Mouse (Mus musculus) stomach, postnatal 0 days (tissue): Measurements from ENCODE around the gene Ston2. TPM values are rescaled to one million over a fixed set of nuclear protein-coding genes. Genes with fewer than 3 reads are reported as not detected.

Source experiments
- ATAC-seq: fragments of 200-750 bp; cut with Nextera tagmentation; 2 replicates; pipeline ENCODE4 v1.8.0; 2017; ENCODE audit not compliant: low FRiP score, low TSS enrichment
- DNase-seq: peaks from one replicate; pipeline ENCODE4 v3.0.0-alpha.2; 2016; ENCODE audit warnings: low spot score
- H3K27ac ChIP-seq: fragments of 300-500 bp; sonication (generic); replicated peaks from 2 replicates; pipeline ENCODE4 v1.5.1; 2014; ENCODE audit warnings: mild to moderate bottlenecking, control low read depth
- H3K27me3 ChIP-seq: fragments of 300-500 bp; sonication (generic); 2 replicates; pipeline ENCODE4 v1.6.1; 2014; ENCODE audit warnings: low read length; ENCODE audit not compliant: control insufficient read depth, insufficient read depth
- H3K36me3 ChIP-seq: fragments of 300-500 bp; sonication (generic); 2 replicates; pipeline ENCODE4 v1.6.1; 2014; ENCODE audit warnings: low read length, mixed read lengths; ENCODE audit not compliant: control insufficient read depth, insufficient read depth
- H3K4me1 ChIP-seq: fragments of 300-500 bp; sonication (generic); replicated peaks from 2 replicates; pipeline ENCODE4 v1.6.1; 2014; ENCODE audit warnings: antibody characterized with exemption; ENCODE audit not compliant: control insufficient read depth, insufficient read depth
- H3K4me2 ChIP-seq: fragments of 300-500 bp; sonication (generic); replicated peaks from 2 replicates; pipeline ENCODE4 v1.6.1; 2014; ENCODE audit warnings: low read depth, mild to moderate bottlenecking, control low read depth, moderate library complexity
- H3K4me3 ChIP-seq: fragments of 300-500 bp; sonication (generic); 2 replicates; pipeline ENCODE4 v1.5.1; 2014; ENCODE audit warnings: low read depth, low read length, control low read depth
- H3K9ac ChIP-seq: fragments of 300-500 bp; sonication (generic); 2 replicates; pipeline ENCODE4 v1.6.1; 2014; ENCODE audit warnings: mild to moderate bottlenecking, low read length, control low read depth, mixed read lengths
- H3K9me3 ChIP-seq: fragments of 300-500 bp; sonication (generic); 2 replicates; pipeline ENCODE4 v1.6.1; 2016; ENCODE audit warnings: low read length; ENCODE audit not compliant: control insufficient read depth
- CTCF ChIP-seq: IDR thresholded peaks from 2 replicates; pipeline ENCODE4 v1.5.1; 2016; ENCODE audit warnings: antibody characterized with exemption, low read depth, mild to moderate bottlenecking, moderate library complexity
- EP300 ChIP-seq: optimal IDR thresholded peaks from 2 replicates; pipeline ENCODE3; 2016; ENCODE audit warnings: antibody characterized with exemption
- WGBS: fragments of 180-500 bp; shearing (Covaris S2); extraction: QIAGEN DNeasy Blood & Tissue Kit; methylation state at CpG from one replicate; pipeline ENCODE4 v1.1.7; 2014; 5-methylcytosine and 5-hydroxymethylcytosine counted together
- polyA plus RNA-seq: library from polyadenylated mRNA; unstranded; fragments of >200 nt; fragmentation: Nextera tagmentation; extraction: Ambion mirVana; gene quantifications from 2 replicates; pipeline ENCODE4 v1.2.1, GENCODE M21; 2015

The Ston2 gene
- polyA plus RNA-seq, 1 experiment from 2014 or later: 5.5 TPM

DNA sequence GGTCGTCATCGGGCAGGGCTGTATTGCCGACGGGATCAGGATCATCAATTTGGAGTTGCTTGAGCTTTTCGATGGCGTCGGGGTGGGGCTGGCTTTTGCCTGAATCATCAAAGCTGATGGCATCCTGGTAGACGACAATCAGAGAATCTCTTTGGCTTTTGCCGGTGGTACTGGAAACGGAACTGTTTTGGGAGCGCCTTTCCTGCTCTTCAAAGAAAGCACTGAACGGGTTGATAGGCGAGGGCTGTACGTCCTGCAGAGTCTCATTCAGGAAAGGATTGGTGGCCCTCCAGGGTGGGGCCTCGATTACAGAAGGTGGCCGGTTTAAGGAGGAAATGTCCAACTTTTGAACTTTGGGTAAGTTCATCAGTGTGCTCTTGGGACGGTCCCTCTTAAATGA is 139.8 kb downstream of the Ston2 start:
- no peak overlapping the region for H3K9ac ChIP-seq
- H3K4me1 ChIP-seq: no peaks in the 10 kb centered on the region
- no peak overlapping the region for H3K4me2 ChIP-seq
- H3K27ac ChIP-seq: no peak overlapping the region
- no peaks in the 10 kb centered on the region for H3K9me3 ChIP-seq
- no peak for ATAC-seq
- TF ChIP-seq EP300 (no peak), CTCF (no peak)
- no peak overlapping the region for H3K4me3 ChIP-seq
- DNase-seq: no peak
- no peaks in the 10 kb centered on the region for H3K27me3 ChIP-seq
- WGBS: 93% methylated on average over 17 of the region's 17 CpGs
- H3K36me3 ChIP-seq: no peaks in the 10 kb centered on the region

DNA sequence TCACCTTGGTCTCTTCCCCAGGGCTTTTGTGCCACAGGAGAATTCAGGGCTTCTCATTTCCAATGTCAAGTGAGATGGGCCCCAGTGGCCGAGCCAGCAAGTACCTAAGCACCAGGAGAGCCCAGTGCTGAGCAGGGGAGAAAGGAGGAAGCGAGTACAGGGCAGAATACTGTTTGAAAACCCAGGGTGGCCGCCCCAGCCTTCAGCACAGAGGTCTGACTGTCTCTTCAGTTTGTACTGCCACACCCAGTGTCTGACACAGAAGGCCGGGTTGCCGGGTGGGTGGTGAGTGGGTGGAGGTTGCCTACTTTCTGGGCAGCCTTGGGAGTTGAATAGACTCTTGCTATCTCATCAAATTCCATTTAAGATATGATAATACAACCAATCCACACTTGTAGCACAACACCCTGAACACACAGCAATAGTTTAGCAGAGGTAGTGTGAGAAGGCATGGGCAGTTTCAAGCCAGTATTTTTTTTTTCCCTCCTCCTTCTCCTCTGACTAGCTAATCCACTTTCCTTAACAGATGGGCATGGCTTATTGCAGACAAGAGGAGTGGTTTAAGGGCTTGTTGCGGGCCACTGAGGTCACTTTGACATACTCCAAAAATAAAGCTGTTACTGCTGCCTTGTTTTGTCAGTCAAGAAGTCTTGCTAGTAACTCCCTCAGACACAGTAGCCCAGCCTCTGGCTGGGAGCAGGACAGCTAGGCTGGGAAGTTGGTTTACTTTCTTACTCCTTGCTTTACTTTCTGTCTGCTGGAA is 142.6 kb downstream of the Ston2 start:
- Histone ChIP-seq H3K4me1 (no peaks in the 10 kb centered on the region), H3K9ac (no peak overlapping the region), H3K27me3 (no peaks in the 10 kb centered on the region), H3K4me3 (no peak overlapping the region), H3K4me2 (no peak overlapping the region), H3K36me3 (no peaks in the 10 kb centered on the region), H3K9me3 (no peaks in the 10 kb centered on the region), H3K27ac (no peak overlapping the region; the same call in 1 of the 2 replicates)
- TF ChIP-seq CTCF (no peak), EP300 (no peak)
- 58% methylated on average over 6 of the region's 6 CpGs for WGBS
- DNase-seq (peak; percentile 74), ATAC-seq (peak; percentile 77)

DNA sequence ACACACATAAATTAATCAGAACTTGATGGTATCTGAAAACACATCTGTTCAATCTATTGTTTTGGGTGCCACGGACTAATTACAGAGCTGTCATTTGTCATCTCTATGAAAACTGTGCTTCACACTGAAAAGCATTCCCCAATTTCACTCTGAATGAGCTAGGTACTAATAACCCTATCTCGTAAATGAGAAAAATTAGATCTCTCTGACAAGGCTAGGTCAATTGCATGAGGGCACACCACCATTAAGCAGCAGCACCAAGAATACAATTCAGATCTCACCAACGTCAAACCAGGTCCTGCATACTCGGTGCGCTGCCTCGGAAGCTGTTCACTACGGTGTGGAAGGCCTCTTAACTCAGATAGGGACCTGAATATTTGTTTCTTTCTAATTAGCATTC is 145.0 kb downstream of the Ston2 start:
- 87% methylated on average over 7 of the region's 7 CpGs for WGBS
- H3K27ac ChIP-seq: no peak overlapping the region
- DNase-seq (no peak), ATAC-seq (no peak)
- no peak overlapping the region for H3K4me2 ChIP-seq
- no peak overlapping the region for H3K9ac ChIP-seq
- no peaks in the 10 kb centered on the region for H3K9me3 ChIP-seq
- no peaks in the 10 kb centered on the region for H3K27me3 ChIP-seq
- no peak for TF ChIP-seq EP300
- no peak for TF ChIP-seq CTCF
- H3K36me3 ChIP-seq: no peaks in the 10 kb centered on the region; the same call in 1 of the 2 replicates
- H3K4me1 ChIP-seq: no peaks in the 10 kb centered on the region
- H3K4me3 ChIP-seq: no peak overlapping the region

DNA sequence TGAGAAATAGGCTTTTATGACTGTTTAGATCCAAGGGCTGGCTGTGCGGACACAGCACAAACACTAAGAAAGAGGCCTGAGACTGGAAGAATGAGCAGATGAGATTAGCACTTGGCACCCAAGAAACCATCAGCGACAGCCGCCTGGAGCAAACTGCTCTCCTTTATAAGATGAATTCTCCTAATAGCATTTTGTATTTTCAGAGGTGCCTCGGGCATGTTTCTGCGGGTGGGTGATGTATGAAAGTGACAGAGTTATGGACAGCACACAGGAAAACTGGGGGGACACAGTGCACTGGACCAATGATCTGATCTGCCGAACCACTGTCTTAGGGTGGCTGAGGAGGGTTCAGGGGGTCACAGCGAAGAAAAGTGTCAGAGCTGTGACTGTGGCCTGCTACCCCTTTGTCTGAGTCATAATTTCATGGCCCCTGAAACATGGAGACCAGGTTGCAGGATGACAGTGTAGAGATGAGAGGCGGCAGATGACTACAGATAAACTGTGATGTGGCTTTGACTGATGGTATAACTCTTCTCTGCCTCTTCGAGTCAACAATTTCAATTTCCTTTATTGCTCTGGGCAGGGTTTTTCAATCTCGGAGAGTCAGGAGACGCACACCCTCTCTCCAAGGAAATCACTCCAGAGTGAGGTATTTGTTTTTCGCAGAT is 145.6 kb downstream of the Ston2 start:
- ATAC-seq (no peak), DNase-seq (no peak)
- H3K9me3 ChIP-seq: no peaks in the 10 kb centered on the region
- TF ChIP-seq CTCF (no peak), EP300 (no peak)
- no peak overlapping the region for H3K4me3 ChIP-seq
- H3K27ac ChIP-seq: no peak overlapping the region
- WGBS: 71% methylated on average over 12 of the region's 12 CpGs
- H3K4me2 ChIP-seq: no peak overlapping the region
- no peaks in the 10 kb centered on the region for H3K4me1 ChIP-seq
- no peak overlapping the region for H3K9ac ChIP-seq
- no peaks in the 10 kb centered on the region; the same call in 1 of the 2 replicates for H3K36me3 ChIP-seq
- no peaks in the 10 kb centered on the region for H3K27me3 ChIP-seq

DNA sequence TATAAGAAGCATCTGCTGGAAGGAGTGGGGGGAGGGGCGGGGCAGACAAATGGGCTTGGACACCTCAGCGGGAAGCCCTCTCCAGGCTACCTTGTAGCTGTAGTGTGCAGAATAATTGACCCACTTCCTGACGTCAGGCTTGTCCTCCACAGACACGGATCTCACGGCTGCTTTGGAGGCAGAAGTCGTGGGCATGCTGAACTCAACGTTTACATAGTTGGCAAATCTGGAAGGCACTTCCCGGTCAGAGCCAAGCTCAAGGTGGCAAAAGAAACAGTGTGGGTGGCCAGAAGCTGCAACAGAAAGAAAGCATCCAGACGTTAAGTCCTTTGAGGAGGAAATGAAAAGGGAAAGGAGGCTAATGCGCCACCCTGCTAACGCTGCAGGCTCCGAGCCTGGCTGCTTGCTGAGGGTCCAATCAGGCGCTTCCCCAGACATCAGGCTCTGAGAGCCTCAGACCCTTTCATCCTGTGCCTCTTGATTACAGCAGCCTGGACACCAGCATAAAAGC is 146.5 kb downstream of the Ston2 start:
- Histone ChIP-seq H3K27me3 (no peaks in the 10 kb centered on the region), H3K9ac (0 out of 2 replicates have a peak overlapping the region, but pooled peaks have one; percentile 31), H3K9me3 (no peaks in the 10 kb centered on the region), H3K4me3 (no peak overlapping the region), H3K36me3 (no peaks in the 10 kb centered on the region; the same call in 1 of the 2 replicates), H3K4me1 (no peaks in the 10 kb centered on the region), H3K4me2 (peak overlapping the region; percentile 42), H3K27ac (no peak overlapping the region)
- ATAC-seq (no peak), DNase-seq (no peak)
- 29% methylated on average over 13 of the region's 13 CpGs for WGBS
- TF ChIP-seq CTCF (no peak), EP300 (no peak)

DNA sequence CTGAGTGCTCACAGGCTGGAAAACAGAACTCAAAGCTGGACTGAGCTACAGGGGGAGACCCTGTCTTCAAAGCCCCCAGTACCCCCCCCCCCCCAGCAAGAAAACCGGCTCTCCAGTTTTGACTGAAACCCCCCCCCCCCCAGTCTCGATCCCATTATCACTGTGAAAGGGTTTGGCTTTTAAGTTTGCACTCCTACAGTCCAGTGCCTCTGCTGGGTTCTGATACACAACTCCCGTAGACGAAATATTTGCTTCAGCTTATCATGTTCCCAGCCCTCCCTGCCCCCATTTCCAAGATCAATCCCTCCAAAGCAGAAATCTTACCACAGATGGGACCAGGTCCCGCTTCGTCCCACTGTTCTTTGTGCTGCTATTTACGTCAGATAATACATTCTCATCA is 147.1 kb downstream of the Ston2 start:
- H3K9ac ChIP-seq: no peak overlapping the region
- ATAC-seq: no peak
- DNase-seq: no peak
- no peaks in the 10 kb centered on the region for H3K27me3 ChIP-seq
- no peak for TF ChIP-seq EP300
- TF ChIP-seq CTCF: no peak
- H3K36me3 ChIP-seq: no peaks in the 10 kb centered on the region; the same call in 1 of the 2 replicates
- H3K4me2 ChIP-seq: peak overlapping the region; percentile 42
- no peak overlapping the region for H3K27ac ChIP-seq
- WGBS: 61% methylated on average over 6 of the region's 7 CpGs
- H3K9me3 ChIP-seq: no peaks in the 10 kb centered on the region
- H3K4me1 ChIP-seq: no peaks in the 10 kb centered on the region
- no peak overlapping the region for H3K4me3 ChIP-seq
